Mouse (Mus musculus): ENCODE measurements around the gene Nphp3.

- TF ChIP-seq GATA1 (IDR thresholded peaks at IDR 0.05; ENCODE audit: low read length) (no peak), TAL1 (IDR thresholded peaks at IDR 0.05; ENCODE audit: low read length) (no peak)
Measured at GRCm38 (mm10) chr9:104027186-104027585, 24.8 kb downstream of the Nphp3 start.

Measured in erythroblast, embryonic 14.5 days (primary cell).